Mouse (Mus musculus): ENCODE data around the gene Slc43a1. TPM values are rescaled to one million over a fixed set of nuclear protein-coding genes. Genes with fewer than 3 reads are reported as not detected.
"Not testable (repeated sequence)": the region's sequence is repeated elsewhere in the genome, so short reads cannot be mapped to it uniquely, and the experiment has no call there.

Gene Slc43a1
- 1 to 10 TPM; 3.0 to 7.5 (median 5.5) TPM for total RNA-seq (2022)

DNA sequence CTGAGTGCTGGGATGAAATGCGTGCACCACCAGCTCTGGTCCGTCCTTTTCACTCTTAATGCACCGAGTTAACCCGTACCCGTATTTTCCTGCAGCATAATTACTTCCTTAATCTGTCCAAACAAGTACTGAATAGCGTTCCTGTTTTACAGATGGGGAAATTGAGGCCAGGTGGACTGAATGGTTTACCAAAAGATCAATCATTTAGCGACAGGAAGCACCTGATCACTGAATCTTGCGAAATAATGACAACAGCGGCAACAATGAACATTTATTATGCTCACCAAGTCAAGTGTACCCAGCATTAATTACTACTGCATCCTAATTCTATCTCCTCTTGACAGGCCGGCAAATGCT is at the start of gene Slc43a1:
TSS of gene Slc43a1 (plus strand) at position 258 of the 357 bp plus-strand sequence.
- no peak for DNase-seq

DNA sequence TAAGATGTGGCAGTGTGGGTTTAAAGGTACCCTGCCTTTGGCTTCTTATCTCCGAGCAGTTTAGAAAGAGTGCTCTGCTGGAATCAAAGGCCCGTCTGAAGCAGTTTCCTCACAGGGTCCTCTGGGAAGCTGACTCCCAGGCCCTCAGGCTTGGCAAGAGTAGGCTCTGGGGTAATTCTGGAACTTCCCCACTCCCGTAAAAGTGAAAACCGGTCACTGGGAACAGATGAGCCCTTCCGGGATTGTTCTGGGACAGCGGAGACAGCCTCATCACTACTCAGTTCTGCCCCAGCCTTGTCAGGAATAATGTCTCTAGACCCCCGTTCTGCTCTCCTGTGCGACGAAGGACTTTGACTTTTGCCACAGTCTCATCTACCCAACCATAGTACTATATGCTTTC is 48.2 kb upstream of the Slc43a1 start:
- DNase-seq = no peak

DNA sequence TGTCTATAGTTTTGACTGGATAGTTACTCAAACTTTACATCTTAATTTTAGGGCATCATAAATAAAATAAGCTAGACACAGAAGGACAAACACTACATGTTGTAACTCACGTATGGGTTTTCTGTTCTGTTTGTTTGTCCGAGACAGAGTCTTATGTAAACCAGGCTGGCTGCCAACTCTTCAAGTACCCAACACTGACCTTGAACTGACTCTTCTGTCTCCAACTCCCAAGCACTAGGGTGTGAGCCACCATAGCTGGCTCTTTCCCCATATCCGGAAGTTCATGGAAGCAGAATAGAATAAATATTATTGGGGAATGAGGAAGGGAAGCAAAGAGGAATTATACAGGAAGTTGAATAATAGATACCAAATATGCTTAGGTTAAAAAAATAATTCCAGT is 46.1 kb upstream of the Slc43a1 start:
- peak; percentile 27 for DNase-seq

DNA sequence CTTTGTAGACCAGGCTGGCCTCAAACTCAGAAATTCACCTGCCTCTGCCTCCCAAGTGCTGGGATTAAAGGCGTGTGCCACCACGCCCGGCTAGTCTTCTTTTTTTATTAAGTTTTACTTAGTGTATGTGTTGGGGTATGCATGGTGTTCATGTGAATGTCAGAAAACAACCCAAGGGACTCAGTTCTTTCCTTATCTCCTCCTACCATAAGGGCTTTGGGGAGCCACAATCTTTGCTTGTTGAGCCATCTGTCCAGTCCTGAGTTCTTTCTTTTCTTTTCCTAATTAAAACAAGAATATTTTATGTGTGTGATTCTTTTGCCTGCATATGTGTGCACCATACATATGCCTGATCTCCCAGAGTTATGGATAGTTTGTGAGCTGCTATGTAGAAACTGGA is 45.5 kb upstream of the Slc43a1 start:
- no peak for DNase-seq

DNA sequence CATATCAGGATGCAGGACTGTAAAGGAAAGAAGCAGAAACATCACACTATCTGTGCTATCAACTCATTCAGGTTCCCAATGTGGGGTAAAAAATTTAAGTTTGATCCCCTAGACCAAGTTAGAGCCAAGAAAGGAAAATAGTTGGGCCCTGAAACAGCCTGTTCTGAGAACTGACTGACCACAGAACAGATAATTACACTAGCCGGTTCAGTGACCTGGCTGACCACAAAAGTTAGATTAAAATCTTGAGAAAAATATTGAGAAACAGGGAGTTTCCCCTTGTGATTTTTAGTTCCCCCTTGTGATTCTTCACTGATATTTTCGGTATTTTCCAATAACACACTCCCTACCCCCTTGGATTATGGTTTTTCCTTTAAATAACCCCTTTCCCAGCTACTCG is 44.8 kb upstream of the Slc43a1 start:
- no peak for DNase-seq

DNA sequence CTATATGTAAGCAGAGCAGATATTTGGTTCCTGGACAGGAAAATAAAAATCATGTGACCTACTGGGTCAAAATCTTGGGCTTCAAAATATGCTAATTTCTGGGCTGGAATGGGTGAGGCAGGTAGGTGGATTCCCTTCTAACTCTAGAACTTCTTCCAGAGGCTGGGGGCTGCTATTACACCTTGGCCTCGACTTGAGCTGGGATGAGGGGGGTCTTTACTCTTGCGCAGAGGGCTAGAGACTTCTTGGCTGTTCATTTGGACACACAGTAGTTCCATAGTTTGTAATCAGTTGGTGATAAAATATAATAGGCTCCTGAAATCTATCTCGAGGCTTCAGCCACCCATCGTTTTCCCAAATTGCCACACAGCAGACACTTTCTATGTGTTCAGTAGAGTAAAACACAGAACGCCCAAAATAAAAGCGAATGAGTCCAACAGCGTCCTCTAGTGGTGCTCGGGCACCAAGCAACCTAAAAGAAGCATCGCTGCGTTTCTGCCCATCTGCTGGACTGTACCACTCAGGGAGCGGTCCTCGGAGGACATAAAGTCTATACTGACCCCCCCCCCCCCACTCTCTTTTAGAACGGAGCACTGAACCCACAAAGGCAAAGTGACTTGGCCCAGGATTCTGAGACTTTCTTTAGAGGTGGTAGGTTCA is 40.7 kb upstream of the Slc43a1 start:
- peak; percentile 61 for DNase-seq

- DNase-seq = peak; percentile 63
These were observed 40.1 kb upstream of the Slc43a1 start, which contains the start of gene Ube2l6 for GRCm38 (mm10) chr2:84798493-84798921. Ube2l6 (plus strand) TSS chr2:84798828.

DNA sequence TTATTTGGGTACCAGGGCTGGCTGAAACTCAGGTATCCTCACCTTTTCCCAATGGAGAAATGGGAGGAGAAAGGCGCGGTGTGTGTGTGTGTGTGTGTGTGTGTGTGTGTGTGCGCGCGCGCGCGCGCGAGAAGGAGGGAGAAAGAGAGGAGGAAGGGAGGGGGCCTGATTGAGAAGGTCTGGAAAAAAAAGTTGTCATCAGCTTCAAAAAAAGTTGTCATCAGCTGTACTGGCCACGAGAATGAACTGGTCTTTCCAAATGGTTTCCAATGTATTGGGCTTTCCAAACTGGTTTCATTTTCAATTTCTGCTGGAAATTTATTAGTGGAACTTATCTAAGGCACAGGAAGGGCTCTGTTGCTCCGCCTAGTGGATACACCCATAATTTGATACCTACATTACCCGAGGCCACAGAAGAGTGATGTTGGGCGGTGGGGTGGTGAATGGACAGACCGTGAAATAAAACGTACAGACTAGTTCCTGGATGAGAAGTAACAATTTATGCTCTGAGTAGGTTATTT is 39.5 kb upstream of the Slc43a1 start:
- DNase-seq = peak; percentile 57

- DNase-seq = no peak
These were observed 38.3 kb upstream of the Slc43a1 start for GRCm38 (mm10) chr2:84800304-84800703.

DNA sequence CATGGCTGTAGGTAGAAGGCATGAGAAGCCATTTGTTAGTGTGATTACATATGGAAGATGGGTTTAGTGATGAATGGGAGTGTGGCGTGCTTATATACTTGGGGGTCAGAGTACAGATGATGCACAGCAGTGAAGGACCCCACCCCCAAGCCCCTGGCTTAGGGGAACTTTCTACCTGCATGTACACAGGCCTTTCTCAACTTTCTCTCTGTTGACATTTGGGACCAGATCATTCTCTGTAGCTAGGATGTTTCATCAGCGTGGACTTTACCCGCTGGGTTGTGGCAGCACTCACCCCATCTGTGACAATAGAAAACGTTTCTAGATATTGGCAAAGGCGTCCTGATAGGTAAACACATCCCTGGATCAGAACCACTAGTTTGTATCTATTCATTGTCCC is 37.4 kb upstream of the Slc43a1 start:
- not testable (repeated sequence) for DNase-seq

DNA sequence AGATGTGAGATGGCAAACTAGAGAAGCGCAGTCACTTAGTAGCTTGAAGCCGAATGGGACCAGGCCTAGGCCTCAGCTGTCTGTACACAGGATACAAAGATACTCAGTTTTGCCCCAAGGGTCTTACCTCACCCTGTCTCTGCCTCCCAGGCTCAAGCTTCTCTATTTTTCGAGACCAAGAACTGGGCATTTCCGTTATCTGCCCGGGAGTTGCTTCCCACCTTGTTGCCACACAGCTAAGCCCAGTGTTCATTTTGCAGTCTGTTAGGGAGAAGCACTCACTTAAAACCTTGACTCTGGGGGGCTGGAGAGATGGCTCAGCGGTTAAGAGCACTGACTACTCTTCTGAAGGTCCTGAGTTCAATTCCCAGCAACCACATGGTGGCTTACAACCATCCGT is 34.7 kb upstream of the Slc43a1 start:
- no peak for DNase-seq

- DNase-seq = no peak
These were observed 32.1 kb upstream of the Slc43a1 start for GRCm38 (mm10) chr2:84806546-84806945.

- DNase-seq = no peak
These were observed 29.3 kb upstream of the Slc43a1 start for GRCm38 (mm10) chr2:84809330-84809729.

DNA sequence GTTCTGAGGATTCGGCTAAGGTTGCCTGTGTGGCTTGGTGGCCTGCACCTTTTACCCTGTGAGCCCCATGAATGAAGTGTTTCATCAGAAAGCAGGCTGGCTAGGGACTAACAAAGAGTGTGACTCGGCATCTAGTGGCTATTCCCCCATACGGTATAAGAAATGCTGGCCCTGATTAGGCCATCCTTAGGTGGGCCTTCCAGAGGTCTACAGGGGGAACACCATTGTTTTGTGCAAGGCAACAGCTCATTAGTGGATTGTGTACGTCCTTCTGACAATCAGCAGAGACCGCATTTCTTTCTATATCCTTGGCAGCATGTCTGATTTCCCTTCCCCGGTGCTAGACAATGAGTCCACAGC is 28.1 kb upstream of the Slc43a1 start:
- DNase-seq = no peak

DNA sequence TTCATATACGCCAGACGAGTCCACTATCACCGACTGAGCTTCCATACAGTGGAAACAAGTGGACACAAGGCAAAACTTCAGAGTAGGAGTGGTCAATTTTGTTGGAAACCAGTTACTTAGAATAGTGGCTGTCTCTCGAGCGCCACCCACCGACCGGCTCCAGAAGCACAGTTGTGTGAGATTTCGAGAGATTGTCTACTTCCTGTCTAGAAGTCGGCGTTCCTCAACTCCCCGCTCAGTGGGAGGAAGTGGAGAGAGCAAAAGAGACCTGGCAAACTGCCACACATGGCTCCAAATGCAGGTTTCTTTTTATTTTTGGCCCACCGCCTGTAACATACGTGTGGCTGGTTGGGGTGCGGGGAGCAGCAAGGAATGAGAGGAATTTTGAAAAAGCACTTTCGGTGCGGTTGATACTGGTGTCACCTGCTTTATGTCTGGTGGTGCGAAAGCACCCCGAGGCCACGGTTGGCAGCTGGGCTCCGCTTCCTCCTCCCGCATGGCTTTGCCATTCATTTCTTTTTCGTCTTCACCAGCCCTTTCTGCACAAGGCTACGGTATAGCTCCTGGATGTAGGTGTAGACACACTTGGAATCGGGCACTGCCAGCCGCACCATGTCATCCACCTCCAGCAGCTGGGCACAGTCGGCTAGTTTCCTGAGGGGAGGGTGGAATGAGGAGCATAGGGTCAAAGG is 27.6 kb upstream of the Slc43a1 start:
- DNase-seq = peak; percentile 76

- no peak for DNase-seq
These were observed 26.8 kb upstream of the Slc43a1 start for GRCm38 (mm10) chr2:84811880-84812279.

DNA sequence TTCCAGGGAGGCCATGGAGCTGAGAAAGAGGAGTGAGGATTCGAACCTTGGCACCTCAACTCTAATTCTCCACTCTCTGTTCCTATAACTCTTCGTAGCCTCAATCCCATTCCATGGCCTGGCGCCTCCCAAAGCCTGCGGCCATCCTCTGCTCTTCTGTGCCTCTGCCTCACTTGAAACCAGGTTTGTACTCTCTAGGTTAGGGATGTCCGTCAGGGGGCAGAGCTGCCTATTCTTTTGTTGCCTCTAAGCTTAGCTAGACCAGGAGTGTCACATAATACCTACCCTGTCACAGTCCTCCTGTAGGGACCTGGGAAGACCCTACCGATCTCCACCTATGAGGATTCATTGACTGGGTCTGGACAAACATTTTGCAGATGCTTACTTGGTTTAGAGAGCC is 26.0 kb upstream of the Slc43a1 start:
- DNase-seq = no peak

DNA sequence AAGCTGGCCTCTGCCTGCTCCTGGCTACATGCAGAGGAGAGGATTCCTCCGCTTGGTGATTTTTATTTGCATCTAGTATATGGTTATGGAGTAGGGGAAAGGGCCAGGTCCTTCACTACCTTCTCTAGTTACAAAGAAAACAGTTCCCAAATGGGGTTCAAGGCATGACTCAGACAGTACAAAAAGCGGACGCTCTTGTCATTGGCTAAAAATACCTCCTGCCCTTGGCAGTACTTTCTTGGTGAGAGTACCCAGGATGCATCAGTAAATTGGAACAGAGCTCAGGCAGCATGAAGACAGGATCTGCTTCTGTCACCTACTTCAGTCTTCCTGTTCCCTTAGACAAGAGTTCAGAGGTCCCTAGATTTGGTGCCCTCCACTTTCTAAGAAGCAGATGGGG is 18.8 kb upstream of the Slc43a1 start:
- DNase-seq = no peak

GRCm38 (mm10) chr2:84822552-84822951 is 16.1 kb upstream of the Slc43a1 start, which contains the start of gene Smtnl1:
Smtnl1 (minus strand) TSS chr2:84822652.
- no peak for DNase-seq

- no peak for DNase-seq
These were observed 15.4 kb upstream of the Slc43a1 start for GRCm38 (mm10) chr2:84823237-84823636.

DNA sequence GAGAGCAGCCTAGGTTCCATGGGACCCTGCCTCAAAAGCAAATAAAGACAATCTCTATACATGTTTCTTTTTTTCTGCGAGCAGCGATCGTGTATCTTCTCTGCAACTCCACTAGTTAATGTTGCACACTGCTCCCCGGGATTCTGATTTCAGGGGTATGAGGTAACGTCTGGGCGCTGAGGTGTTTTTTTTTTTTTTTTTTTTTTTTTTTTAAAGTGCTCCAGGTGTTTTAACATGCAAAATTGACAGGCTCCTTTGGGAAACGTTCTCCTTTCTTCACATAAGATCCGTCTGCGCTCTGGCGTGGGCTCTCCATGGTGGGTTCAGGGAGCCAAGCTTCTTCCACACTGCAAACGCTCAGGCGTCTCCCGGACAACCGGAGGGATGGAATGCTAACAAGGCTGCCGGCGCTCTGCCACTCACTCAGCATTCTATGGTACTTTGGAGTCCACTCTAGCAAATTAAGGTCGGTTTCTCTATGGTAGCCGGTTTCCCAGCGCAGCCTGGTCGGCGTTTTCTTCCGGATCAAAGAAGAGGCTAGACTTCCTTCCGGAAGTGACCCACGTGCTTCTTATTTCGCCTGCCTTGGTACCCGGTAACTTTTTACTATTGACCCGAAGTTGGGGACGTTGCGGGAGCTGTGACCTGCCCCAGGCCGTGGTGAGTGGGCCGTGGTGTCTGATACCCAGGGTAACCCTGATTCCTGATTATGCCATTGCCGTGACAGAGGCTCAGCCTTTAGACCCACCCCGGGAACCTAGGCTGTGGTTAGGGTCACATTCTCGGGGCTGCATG is 12.0 kb upstream of the Slc43a1 start, which contains the start of gene Timm10:
TSS of gene Timm10 (plus strand) at position 510 of the 795 bp plus-strand sequence.
- DNase-seq = peak; percentile 90

DNA sequence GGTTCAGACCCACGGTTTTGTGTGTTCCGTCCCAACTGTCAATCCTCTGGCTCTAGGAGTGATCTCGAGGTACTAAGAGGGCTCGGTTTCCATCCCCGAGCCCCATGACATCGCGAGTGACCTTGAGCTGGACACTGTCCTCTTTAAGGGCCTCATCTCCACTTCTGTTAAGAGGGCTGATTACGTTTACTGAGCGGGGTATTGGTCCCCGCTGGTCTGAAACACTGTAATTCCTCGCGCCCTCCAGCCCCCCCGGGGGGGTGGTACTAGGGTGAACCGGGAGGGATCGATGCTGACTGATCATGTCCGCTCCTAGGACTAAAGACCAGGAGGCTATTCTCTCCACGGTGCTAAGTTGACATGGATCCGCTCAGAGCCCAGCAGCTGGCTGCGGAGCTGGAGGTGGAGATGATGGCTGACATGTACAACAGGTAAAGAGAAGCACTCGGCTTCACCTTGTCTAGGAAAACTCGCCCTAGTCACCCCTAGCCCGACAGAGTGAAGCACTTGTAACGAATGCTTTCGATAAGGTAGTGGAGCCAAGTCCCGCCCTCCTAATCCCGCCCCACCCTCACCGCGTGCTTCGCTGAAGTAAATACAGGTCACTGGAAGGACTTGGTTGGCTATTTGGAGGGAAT is 11.2 kb upstream of the Slc43a1 start:
- DNase-seq = no peak

Data from adrenal gland, adult 8-10 months (tissue).